Mouse (Mus musculus) gastrocnemius, postnatal 36 days (tissue): ENCODE data around the gene Celf2. TPM values are rescaled to one million over a fixed set of nuclear protein-coding genes. Genes with fewer than 3 reads are reported as not detected.

Experiments
- DNase-seq, 2 experiments: peaks; one replicate each; pipeline ENCODE4 v3.0.0; 2022
- intact Hi-C: fragments of 180-260 bp; cut with DNase I; formaldehyde crosslinking; loops from one replicate; pipeline ENCODE4 v1.15.1; 2025
- total RNA-seq, 2 experiments: library from RNA; stranded (reverse); gene quantifications; 2 replicates each; pipeline ENCODE4 v1.2.3; 2021

Celf2 gene
- total RNA-seq, 2 experiments from 2014 or later = 59.7 to 65.3 TPM

DNA sequence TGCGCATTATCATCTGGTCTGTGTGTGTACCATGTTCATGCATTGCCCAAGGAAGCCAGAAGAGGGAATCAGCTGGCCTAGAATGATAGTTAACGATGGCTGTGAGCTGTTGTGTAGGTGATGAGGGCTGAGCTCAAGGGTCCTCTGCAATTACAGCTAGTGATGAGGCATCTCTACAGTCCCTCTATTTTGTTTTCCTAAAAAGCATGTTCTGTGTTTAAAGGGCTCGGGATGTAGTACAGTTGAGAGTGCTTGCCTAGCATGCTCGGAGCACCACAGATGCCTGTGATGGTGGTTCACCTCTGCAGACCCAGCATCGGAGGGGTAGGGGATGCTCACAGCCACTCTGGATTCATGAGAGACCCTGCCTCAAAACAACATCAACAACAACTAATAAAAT is 416.7 kb downstream of the Celf2 start:
- intact Hi-C loops = no loop called here
- no peak for DNase-seq

DNA sequence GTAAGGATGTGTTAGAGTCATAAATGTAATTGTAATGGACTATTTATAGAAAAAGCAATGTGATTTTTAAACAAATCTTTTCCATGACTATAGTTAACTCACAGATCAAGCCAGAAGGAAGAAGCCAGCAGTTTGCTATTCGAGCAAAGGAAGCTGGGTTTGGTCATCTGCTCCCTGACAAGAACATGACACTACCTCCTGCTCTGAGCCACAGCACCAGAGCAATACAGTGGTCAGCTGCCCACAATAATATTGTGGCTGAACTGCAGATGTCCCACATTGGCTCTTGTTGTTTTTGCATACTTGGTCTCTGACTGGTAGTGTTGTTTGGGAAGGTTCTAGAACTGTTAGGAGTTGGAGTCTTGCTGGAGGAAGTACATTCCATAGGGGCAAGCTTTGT is 418.9 kb downstream of the Celf2 start:
- intact Hi-C loops = no loop called here

DNA sequence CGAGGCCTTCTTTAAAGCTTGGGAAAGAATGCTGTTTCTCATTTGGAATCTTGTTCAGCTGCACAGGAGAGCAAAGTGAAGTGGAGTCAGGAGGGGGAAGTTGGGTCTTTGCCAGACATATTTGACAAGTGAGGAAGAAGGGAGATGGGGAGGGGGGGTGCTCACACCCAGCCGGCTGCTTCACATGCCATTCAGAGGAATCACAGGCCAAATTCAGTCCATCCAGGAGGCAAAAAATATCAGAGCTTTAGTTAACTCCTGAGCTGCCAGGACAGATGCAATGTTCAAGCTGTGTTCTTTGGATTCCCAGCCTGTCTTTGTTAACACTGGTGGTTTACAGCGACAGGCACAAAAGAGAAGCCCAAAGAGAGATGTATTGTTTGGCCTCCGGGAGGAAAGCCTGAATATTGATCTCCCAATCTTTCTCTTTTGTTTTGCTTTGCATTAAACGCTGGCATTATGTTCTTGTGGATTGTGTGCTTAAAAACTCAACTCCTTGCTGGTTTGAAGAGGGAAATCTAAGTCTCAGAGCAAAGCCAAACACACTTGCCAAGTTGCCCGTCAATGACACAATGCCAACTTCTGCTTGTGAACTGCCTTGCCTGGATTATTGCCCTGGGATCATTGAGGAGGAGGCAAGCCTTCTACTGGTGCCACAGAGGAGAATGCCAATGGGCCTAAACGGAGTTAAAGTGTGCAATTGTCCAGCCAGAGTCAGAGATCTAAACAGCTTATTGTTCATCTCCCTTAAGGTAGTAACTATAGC is 420.1 kb downstream of the Celf2 start:
- intact Hi-C loops = no loop called here
- DNase-seq = no peak

More for the DNA sequence above, 418.9 kb downstream of the Celf2 start:
- no peak for DNase-seq

DNA sequence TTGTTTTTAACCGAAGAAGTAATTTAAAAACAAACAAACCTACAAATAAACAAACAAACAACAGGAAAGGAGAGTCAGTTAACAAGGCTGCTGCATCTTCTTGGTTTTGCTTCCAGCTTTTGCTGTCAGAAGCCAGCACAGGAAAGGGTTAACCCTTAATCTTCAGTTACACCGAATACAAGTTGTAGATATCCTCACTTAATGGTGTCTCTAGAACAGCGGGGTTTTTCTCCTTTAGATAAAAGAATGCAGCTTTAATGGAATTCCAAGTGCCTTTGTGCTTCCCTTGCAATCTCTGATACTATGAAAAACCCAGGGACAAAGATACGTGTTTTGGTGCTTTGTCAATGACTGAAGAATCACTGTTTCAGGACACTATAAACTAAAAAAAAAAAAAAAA is 420.8 kb downstream of the Celf2 start:
- intact Hi-C loops = no loop called here

DNA sequence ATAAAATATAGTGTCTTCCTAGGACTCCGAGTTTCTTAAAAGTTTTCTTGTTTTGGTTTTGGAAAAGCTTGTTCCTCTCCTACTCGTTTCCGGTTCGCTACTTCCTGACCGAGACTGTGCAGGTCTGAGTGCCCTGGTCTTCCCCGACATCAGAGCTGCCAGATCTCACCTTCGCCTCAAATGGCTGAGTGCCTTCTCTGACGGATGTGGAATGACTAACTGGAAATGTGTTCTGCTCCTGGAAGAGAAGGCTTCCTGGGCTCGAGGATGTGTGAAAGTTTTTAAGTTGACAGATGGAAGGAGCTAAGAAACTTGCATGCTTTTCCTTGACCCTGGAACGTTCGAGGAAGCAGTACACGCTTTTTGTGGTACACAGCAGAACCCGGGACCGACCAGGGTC is 421.9 kb downstream of the Celf2 start:
- DNase-seq = no peak
- intact Hi-C loops = no loop called here

More for the DNA sequence above, 420.8 kb downstream of the Celf2 start:
- no peak for DNase-seq

DNA sequence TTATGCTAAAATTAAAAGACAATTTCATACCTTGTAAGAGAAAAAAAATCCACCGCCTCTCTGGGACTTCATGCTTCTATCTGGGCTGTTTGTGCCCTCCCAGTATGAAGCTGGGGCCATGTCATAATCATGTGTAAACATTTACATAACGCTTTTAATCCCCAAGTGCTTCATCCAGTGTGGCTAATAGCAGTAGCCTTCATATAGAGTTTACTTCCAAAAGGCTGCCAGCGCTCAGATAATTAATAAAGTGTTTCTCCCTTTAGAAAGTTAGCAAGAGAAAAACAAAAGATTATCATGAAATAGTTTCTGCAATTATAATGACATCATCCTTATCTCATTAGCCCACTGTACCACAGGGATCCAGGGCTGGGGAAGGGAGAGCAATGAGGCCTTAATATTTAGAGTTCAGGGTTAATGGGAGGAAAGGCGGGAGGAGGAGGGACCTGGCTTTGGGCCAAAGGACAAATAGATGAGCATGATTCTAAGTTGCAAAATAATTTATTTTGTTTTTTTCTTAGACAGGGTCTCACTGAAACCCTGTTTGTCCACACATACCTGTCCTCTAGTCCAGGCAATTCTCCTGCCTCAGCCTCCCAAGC is 425.8 kb downstream of the Celf2 start:
- DNase-seq = no peak
- intact Hi-C loops = no loop called here

DNA sequence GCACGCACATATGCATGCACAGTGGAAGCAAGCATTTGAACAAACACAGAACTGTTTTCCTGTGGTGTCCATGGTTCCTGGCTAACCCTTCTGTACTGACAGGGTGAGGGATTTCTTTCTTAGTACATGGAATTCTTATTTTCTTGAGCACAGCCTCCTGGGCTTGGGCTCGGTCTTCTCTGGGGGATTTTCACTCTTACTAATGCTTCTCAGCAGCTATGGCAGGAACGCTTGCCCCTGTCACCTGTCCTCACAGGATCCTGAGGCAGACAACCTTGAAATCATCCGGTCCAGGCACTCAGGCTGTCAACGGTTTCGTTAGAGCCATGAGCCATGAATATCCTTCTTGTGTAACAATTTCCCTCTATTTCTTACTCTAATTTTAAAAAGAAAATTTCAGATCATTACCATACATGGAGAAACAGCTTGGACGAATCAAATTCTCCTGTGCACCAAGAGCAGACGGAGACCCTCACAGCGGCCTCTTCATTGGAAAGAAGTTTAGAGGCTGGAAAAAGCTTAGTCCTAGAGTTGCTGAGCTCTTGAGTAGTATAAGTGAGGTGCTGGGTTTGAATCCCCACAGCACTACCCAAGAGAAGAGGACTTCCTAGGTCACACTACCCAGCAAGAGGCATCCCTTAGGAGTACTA is 426.9 kb downstream of the Celf2 start:
- no peak for DNase-seq
- intact Hi-C loops = no loop called here

DNA sequence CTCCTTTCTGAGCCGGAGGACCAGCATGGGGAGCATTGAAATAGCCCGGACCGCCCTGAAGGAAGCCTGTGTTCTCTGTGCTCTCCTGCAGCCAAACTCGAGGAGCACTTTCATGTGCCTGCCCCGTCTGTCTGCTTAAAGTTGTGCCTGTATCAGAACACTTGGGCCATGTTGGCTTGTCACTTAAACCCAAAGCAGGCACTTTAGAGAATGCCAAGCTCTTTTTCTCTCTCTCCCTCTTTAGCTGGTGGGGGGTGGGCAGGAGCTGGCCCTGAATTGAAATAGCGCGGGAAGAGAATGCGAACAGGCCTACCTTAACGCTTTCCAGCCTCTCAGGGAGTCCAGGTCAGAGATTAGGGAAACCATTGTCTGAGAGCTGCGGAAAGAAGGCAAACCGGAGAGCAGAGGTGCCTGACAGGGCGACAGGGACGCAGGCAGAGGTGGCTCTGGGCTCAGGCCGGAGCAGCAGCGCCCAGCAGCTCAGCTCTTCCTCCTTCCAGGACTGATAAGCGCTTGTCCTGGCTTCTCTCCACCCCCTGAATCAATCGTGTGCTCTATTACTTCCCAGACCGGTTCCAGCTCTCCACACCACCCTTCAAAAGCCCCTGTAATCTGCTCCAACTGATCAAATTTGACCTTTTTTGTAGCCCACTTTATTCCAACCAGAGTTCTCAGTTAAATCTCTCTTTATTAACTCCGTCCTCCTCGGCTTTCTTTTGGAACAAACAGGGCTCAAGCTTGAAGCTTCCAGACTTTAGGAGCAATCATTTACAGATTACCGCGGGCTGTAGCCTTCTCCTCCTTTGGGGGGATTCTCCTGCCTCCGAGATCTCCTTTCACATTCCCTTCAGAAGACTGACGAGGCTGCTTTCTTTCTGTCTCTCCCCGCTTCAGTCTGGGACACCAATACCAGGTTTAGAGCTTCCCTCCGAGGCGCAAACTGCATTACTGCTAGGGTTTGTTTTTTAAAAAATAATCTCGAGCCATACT is 428.3 kb downstream of the Celf2 start:
- DNase-seq = no peak
- intact Hi-C loops = no loop called here

DNA sequence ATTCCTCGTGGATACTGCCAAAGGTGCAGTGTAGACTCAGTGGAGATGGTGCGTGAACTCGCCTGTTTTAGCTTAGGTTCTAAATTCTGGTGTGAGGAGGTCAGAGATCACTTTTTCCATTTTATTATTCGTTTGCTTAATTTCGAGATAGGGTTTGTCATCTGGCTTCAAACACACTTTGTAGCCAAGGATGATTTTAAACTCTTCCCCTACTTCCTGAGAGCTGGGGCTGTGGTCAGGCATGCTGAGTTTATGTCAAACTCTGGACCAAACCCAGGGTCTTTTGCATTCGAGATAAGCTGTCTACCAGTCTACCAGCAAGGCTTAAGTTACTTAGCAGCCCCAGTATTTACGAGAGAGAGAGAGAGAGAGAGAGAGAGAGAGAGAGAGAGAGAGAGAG is 429.3 kb downstream of the Celf2 start:
- DNase-seq = no peak
- intact Hi-C loops = no loop called here

DNA sequence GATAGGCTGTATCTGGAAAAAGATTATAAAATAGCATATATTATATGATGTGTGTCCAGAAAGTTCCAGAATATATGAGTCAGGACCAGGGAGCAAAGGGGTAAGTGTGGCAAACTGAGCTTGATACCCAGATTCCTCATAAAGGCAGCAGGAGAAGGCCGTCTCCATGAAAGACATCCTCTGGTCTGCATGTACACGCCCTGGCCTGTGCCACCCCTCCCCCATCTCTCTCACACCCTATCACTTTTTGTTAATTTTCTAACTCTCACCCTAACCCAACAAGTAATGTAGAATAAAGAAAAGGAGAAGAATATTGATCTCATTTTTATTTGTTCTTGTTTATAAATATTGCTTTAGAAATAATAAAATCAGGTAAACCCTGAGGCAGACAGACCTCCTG is 430.0 kb downstream of the Celf2 start:
- intact Hi-C loops = no loop called here
- no peak for DNase-seq

DNA sequence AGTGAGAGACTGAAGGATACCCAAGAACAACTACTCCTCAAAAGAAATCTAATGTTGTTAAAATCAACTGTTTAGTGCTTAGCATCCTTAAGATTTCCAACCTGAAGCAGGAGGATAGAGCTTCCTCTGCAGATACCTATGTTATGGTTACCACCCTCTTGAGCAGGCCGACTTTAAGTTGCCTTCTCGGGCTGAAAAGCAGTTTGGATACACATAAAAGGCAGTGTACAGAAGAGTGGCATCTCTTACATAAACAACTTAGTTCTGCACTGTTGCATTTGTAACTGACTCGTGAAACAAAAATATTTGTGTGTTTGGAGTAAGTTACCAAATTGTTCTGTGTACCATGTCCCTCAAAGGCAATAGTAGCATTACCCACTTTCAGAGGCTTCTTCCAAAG is 435.6 kb downstream of the Celf2 start:
- DNase-seq = no peak
- intact Hi-C loops = no loop called here

DNA sequence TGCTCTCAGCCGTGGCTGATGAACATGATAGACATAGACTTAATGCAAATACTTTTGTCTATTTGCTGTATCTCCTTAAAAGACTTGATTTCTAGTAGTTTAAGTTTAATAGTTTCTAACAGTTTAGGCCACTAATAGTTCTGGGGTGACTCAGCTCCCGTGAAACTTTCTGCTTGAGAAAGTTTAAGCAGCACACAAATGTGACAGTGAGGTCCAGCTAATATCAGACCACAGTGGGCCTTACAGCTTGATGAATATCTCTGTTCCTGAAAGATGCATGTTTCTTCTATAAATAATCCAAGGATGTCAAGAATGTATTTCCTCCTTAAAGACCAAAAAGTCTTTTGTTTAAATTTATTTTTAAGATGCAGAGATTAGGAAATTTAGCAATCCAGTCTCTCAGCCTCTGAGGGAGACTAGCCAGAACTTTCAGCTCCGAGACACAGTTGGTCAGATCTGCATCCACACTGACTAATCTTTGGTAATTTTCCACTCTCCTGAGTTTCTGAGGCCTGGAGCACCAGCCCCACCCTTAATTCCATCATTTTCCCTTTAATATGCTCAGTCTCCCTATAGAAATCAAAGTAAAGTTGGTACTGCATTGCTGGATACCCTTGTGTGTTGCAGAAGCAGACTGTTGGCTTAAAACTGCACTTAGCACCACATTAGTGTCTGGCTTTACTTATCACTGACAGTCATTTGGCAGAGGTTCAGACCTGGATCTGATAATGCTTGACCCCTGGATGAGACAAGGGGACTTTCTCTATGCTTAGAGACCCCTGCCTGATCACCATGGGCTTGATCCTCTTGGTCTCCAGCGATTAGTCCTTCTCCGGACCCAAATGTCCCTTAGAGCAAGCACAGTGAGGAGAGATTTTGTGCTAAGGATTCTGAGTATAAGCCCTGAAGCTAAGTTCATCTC is 436.8 kb downstream of the Celf2 start:
- intact Hi-C loops = no loop called here
- no peak for DNase-seq

DNA sequence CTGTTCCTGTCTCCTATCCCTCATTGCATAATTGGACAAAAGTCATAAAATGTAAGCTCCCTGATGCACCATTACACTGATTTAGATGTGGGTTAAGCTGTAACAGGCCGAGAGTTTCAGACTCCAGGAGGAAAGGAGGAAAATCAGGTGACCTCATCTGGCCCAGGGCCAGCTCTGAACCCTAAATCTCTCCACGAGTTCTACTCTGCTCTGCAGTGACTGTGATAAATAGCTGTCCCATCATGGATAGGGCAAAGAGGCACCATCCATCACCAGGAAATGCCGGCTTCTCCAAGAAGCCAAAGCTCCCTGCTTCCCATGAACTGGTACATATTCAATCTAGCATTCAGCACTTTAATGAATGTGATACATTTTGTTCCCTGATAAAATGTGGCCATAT is 439.9 kb downstream of the Celf2 start:
- DNase-seq = no peak
- intact Hi-C loops = no loop called here

DNA sequence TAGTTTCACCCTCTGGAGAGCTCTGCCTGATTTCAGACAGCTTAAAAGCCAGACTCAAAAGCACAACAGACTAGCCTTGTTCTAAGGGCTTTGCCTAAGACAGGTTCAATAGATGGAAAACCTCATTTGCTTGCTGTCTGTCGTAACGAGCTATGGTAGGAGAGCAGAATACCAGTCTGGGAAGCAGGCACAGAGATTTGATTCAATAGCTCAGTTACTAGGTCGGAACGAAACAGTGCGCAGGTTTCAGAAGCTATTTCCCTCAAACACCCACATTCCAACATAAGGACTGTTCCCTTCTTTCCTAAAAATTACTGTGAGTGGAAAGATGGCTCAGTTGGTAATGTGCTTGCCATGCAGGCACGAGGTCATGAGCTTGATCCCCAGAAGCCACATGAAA is 441.1 kb downstream of the Celf2 start:
- DNase-seq = no peak
- intact Hi-C loops = no loop called here

DNA sequence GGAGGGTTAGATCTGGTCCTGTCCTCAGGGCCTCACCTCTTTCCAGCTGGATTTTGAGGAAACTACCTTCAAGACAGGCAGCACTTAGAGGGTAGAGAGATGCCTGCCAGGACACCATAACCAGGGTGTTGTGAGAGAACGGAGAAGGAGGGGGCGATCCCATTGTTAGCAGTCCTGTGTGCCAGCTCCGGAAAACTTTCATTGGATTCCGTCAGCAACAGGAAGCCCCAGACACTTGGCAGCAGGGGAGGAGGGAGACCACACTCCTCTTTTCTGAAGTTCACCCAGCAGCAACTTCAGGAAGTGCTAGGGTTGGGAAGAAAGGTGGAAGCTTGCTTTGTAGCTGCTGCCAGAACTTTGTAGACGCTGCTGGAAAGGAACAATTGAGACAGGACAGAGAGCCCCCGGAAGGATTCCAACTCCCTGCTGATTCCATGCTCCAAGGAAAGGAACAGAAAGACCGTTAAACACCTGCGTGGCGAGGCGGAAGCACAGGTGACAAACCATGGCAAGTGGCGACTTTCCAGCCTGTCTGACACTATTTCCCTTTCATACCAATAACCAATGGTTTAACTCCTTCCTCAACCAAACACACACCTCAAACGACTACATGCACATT is 445.7 kb downstream of the Celf2 start:
- intact Hi-C loops = no loop called here
- DNase-seq = no peak

DNA sequence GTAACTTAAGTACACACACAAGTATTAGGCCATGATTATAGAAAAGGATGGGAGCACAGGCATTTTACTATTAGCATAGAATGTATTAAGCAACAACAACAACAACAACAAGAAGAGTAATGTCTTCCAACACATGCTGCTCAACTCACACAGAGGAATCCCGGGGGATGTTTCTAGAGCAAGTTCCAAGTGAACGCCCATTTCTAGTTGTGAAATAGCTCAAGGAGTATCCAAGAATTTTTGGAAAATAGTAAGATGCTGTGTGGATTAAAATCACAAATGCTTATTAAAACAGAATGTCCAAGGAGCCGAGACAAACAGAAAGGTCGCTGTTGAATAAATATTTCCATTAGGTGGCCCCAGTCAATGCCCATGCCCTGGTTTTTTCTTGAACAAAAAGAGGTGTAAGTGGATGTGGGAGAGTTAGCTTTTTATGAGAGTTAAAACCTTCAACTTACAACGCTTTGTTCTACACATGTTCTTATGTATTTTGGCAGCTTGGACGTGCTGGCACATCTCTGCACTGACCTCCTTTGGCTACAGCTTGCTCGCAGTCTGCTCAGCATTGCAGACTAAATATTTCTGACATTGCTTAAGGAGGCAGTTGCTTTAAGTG is 448.8 kb downstream of the Celf2 start:
- intact Hi-C loops = no loop called here
- DNase-seq = peak in 1 of 2 experiments; percentile 33

DNA sequence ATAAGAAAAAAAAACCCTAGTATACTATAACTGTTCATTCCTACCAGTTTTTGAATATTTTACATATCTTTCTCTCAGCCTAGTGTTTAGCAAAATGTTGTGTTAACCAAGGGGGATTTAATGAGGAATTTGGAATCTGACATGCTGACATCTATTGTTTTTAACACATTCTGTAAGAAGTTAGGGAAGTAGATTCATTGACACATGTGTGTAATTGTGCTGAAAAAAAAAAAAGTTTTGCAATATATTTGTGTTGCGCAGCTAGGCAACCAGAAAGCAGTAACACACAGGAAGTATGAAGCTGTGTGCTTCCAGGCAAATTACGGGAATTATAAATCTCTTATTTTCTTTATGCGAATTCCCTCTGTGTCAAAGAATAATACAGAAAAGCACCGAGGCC is 453.0 kb downstream of the Celf2 start:
- no peak for DNase-seq
- intact Hi-C loops = no loop called here

DNA sequence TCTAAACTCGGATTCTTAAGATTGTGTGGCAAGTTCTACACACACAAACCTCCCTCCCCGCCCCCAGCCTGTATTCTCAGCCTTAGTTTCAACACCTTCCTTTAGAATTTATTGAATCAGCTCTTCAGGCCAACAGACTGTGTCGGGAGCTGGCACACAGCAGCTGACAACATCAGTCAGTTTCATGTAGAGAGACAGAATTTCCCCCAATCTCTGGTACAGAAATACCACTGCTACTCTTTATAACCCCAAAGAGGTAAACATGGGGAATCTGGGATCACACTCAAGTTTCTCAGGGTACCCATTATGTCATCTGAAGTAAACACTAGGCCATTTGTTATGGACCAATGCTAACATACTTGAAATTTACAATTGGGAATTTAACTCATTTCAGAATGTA is 453.4 kb downstream of the Celf2 start:
- intact Hi-C loops = no loop called here
- DNase-seq = no peak

DNA sequence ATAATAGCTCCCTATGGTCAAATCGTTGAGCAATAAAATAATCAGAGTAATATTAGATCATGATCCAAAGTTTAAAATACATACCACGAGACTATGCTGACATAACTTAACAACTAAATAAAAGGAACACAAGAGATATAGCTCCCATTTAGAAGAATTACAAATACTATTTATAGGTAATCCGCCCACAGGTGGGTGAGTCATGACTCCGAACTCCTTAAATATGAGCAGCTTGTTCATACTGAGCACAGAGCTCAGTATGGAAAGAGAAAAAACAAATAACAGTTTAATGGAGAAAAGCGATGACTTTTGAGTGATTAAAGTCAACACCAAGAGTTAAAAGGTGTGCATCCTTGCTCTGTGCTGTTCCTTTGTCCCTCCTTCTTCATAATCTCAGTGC is 458.3 kb downstream of the Celf2 start:
- intact Hi-C loops = no loop called here
- DNase-seq = no peak
